Mouse (Mus musculus): ENCODE results near the gene Clec4a4. TPM values are rescaled to one million over a fixed set of nuclear protein-coding genes. Genes with fewer than 3 reads are reported as not detected.

Clec4a4 gene
- polyA plus RNA-seq (2014; fragmentation: Illumina TruSeq; extraction: RNeasy Lipid Tissue Mini Kit (QIAGEN cat#74804)) = not detected

GRCm38 (mm10) chr6:122989876-122990437 lies at the start of gene Clec4a4:
TSS of gene Clec4a4 (plus strand) at chr6:122990367.

GRCm38 (mm10) chr6:122952401-122952800 lies 37.8 kb upstream of the Clec4a4 start, which contains the start of gene Clec4a3:
TSS of gene Clec4a3 (plus strand) at chr6:122952515.

GRCm38 (mm10) chr6:123049742-123050372 lies 59.7 kb downstream of the Clec4a4 start, which contains the start of gene Clec4b1:
TSS of gene Clec4b1 (plus strand) at chr6:123049962.

Other genes with a start within 250 kb of the Clec4a4 start
- 6.3 TPM for gene Slc2a3, start 188.7 kb upstream of the Clec4a4 start, polyA plus RNA-seq (2014; fragmentation: Illumina TruSeq; extraction: RNeasy Lipid Tissue Mini Kit (QIAGEN cat#74804))
- gene Foxj2, start 170.5 kb upstream of the Clec4a4 start, polyA plus RNA-seq (2014; fragmentation: Illumina TruSeq; extraction: RNeasy Lipid Tissue Mini Kit (QIAGEN cat#74804)) = 17.5 TPM
- 17.5 TPM for gene C3ar1, start 134.2 kb upstream of the Clec4a4 start, polyA plus RNA-seq (2014; fragmentation: Illumina TruSeq; extraction: RNeasy Lipid Tissue Mini Kit (QIAGEN cat#74804))
- 37.0 TPM for gene Necap1, start 115.9 kb upstream of the Clec4a4 start, polyA plus RNA-seq (2014; fragmentation: Illumina TruSeq; extraction: RNeasy Lipid Tissue Mini Kit (QIAGEN cat#74804))
- gene Clec4a1, start 68.5 kb upstream of the Clec4a4 start, polyA plus RNA-seq (2014; fragmentation: Illumina TruSeq; extraction: RNeasy Lipid Tissue Mini Kit (QIAGEN cat#74804)) = 19.5 TPM
- gene Clec4a3, start 37.9 kb upstream of the Clec4a4 start, polyA plus RNA-seq (2014; fragmentation: Illumina TruSeq; extraction: RNeasy Lipid Tissue Mini Kit (QIAGEN cat#74804)) = 38.7 TPM
- gene Clec4b1, start 59.6 kb downstream of the Clec4a4 start, polyA plus RNA-seq (2014; fragmentation: Illumina TruSeq; extraction: RNeasy Lipid Tissue Mini Kit (QIAGEN cat#74804)) = 2.7 TPM
- 18.8 TPM for gene Clec4a2, start 116.1 kb downstream of the Clec4a4 start, polyA plus RNA-seq (2014; fragmentation: Illumina TruSeq; extraction: RNeasy Lipid Tissue Mini Kit (QIAGEN cat#74804))
- not detected for gene Clec4b2, start 182.5 kb downstream of the Clec4a4 start, polyA plus RNA-seq (2014; fragmentation: Illumina TruSeq; extraction: RNeasy Lipid Tissue Mini Kit (QIAGEN cat#74804))
- 8.0 TPM for gene Clec4n, start 239.5 kb downstream of the Clec4a4 start, polyA plus RNA-seq (2014; fragmentation: Illumina TruSeq; extraction: RNeasy Lipid Tissue Mini Kit (QIAGEN cat#74804))

All from ovary, adult 10 weeks (tissue).